10 mouse cellular contexts compared by ENCODE assay signal in genomic region chr13:56554409-56554808, GRCm38 (mm10). TPM values are rescaled to one million over a fixed set of nuclear protein-coding genes. Genes with fewer than 3 reads are reported as not detected.
DNase-seq lines count a peak whose midpoint lies in the region; ATAC-seq lines count a peak whose summit lies in the region.
"Had no signal": no experiment of that assay in that cellular context is flagged by ENCODE, and none has a peak within 500 bp of the region (broad histone marks: within the 10 kb centered on the region; RNA-seq: fewer than 3 reads in every experiment).

No protein-coding gene starts in this region.

- peak; percentile 67 for DNase-seq in kidney, postnatal 10 days
- DNase-seq in kidney, adult 8-10 months: no peak
- DNase-seq in Muller cell, postnatal 12 days (ENCODE audit: inconsistent ontology term): peak; percentile 48
- DNase-seq in layer of hippocampus, postnatal 10 days (ENCODE audit: low spot score in 2 of 2): peak; percentile 24 to 37
- no peak for DNase-seq in c-Kit-positive CD71-positive TER-119-positive erythroid progenitor cells, embryonic 14.5 days (ENCODE audit: low spot score)

- ATAC-seq in forebrain, embryonic 12.5 days (ENCODE audit: low FRiP score): 0 out of 2 replicates have a peak, but pooled peaks have one; percentile 49
- peak; percentile 65; the same call in 1 of the 2 replicates for ATAC-seq in neural tube, embryonic 13.5 days (ENCODE audit: low read depth)
- no peak for ATAC-seq in erythroid progenitor cell, adult 5-6 weeks (replicated peaks; ENCODE audit: low FRiP score, poor library complexity, severe bottlenecking)

- H3K4me2 ChIP-seq in forebrain, embryonic 12.5 days: no peak overlapping the region
- H3K4me2 ChIP-seq in neural tube, embryonic 13.5 days: no peak overlapping the region
- H3K4me2 ChIP-seq: embryonic facial prominence, embryonic 12.5 days; liver, embryonic 15.5 days had no signal

- H3K36me3 ChIP-seq in forebrain, embryonic 12.5 days (replicated peaks): no peaks in the 10 kb centered on the region
- H3K36me3 ChIP-seq in neural tube, embryonic 13.5 days: no peaks in the 10 kb centered on the region
- H3K36me3 ChIP-seq: embryonic facial prominence, embryonic 12.5 days; liver, embryonic 15.5 days had no signal

- H3K27me3 ChIP-seq in forebrain, embryonic 12.5 days: peaks cover 4% of the 10 kb centered on the region; the same call in 1 of the 2 replicates
- H3K27me3 ChIP-seq in neural tube, embryonic 13.5 days: no peaks in the 10 kb centered on the region
- H3K27me3 ChIP-seq: embryonic facial prominence, embryonic 12.5 days; liver, embryonic 15.5 days had no signal

- peaks cover 19% of the 10 kb centered on the region for H3K4me1 ChIP-seq in forebrain, embryonic 12.5 days
- H3K4me1 ChIP-seq in neural tube, embryonic 13.5 days (replicated peaks): no peaks in the 10 kb centered on the region

- H3K9ac ChIP-seq in forebrain, embryonic 12.5 days: no peak overlapping the region
- H3K9ac ChIP-seq in neural tube, embryonic 13.5 days: no peak overlapping the region
- H3K9ac ChIP-seq: embryonic facial prominence, embryonic 12.5 days; liver, embryonic 15.5 days had no signal

- no peaks in the 10 kb centered on the region for H3K9me3 ChIP-seq in forebrain, embryonic 12.5 days
- no peaks in the 10 kb centered on the region for H3K9me3 ChIP-seq in neural tube, embryonic 13.5 days
- H3K9me3 ChIP-seq: embryonic facial prominence, embryonic 12.5 days; liver, embryonic 15.5 days had no signal

- H3K4me3 ChIP-seq in forebrain, embryonic 12.5 days (replicated peaks): no peak overlapping the region
- no peak overlapping the region for H3K4me3 ChIP-seq in neural tube, embryonic 13.5 days
- H3K4me3 ChIP-seq: embryonic facial prominence, embryonic 12.5 days; liver, embryonic 15.5 days had no signal

- WGBS in forebrain, embryonic 12.5 days: 2% methylated on average over 2 of the region's 2 CpGs
- WGBS in neural tube, embryonic 13.5 days: 1% methylated on average over 2 of the region's 2 CpGs

- H3K27ac ChIP-seq in forebrain, embryonic 12.5 days: no peak overlapping the region
- H3K27ac ChIP-seq in neural tube, embryonic 13.5 days (replicated peaks): no peak overlapping the region
- H3K27ac ChIP-seq: embryonic facial prominence, embryonic 12.5 days; liver, embryonic 15.5 days had no signal

RNA-seq across cellular contexts. Expression of gene Lect2, which starts 6.1 kb away (rescaled TPM):
- polyA plus RNA-seq in forebrain, embryonic 12.5 days (2016; fragmentation: Nextera tagmentation; extraction: Ambion mirVana): not detected in 2 replicates
- total RNA-seq in layer of hippocampus, postnatal 10 days (2021): not detected
- not detected in 2 replicates for polyA plus RNA-seq in neural tube, embryonic 13.5 days (2015; fragmentation: Nextera tagmentation; extraction: Ambion mirVana)
- total RNA-seq in erythroid progenitor cell, adult 5-6 weeks (2015; ENCODE audit: low replicate concordance): not detected in 2 replicates
- not detected in 2 replicates for total RNA-seq in erythroid progenitor cell, adult 5-6 weeks (2017; ENCODE audit: low replicate concordance)
- polyA plus RNA-seq: embryonic facial prominence, embryonic 12.5 days had no signal

RNA-seq across cellular contexts. Expression of gene Fbxl21, which starts 32.1 kb away (rescaled TPM):
- 2.0 and 2.4 TPM in 2 replicates for polyA plus RNA-seq in forebrain, embryonic 12.5 days (2016; fragmentation: Nextera tagmentation; extraction: Ambion mirVana)
- 1 to 10 TPM; 3.6 to 5.5 TPM for total RNA-seq in layer of hippocampus, postnatal 10 days (2021)
- 3.9 and 4.2 TPM in 2 replicates for polyA plus RNA-seq in neural tube, embryonic 13.5 days (2015; fragmentation: Nextera tagmentation; extraction: Ambion mirVana)
- total RNA-seq in erythroid progenitor cell, adult 5-6 weeks (2015; ENCODE audit: low replicate concordance): not detected in 2 replicates
- 1.3 TPM in 1 of 2 replicates, not detected in the other for total RNA-seq in erythroid progenitor cell, adult 5-6 weeks (2017; ENCODE audit: low replicate concordance)

RNA-seq across cellular contexts. Expression of gene Tgfbi, which starts 54.9 kb away (rescaled TPM):
- 21.4 and 24.0 TPM in 2 replicates for polyA plus RNA-seq in forebrain, embryonic 12.5 days (2016; fragmentation: Nextera tagmentation; extraction: Ambion mirVana)
- 1 to 10 TPM; 3.9 to 4.1 TPM for total RNA-seq in layer of hippocampus, postnatal 10 days (2021)
- polyA plus RNA-seq in neural tube, embryonic 13.5 days (2015; fragmentation: Nextera tagmentation; extraction: Ambion mirVana): 15.3 and 25.2 TPM in 2 replicates
- 10.1 and 20.5 TPM in 2 replicates for total RNA-seq in erythroid progenitor cell, adult 5-6 weeks (2015; ENCODE audit: low replicate concordance)
- 9.9 and 12.9 TPM in 2 replicates for total RNA-seq in erythroid progenitor cell, adult 5-6 weeks (2017; ENCODE audit: low replicate concordance)

Comparison
In these comparisons a context has a peak if more than half of its experiments do, and no peak if none do; other contexts are left out.
1. DNase-seq: peak in kidney, postnatal 10 days (single experiment), Muller cell, postnatal 12 days (single experiment) and layer of hippocampus, postnatal 10 days (2 of 2); none in kidney, adult 8-10 months (0 of 2) and c-Kit-positive CD71-positive TER-119-positive erythroid progenitor cells, embryonic 14.5 days (single experiment).